ENCODE assay signal across 19 mouse cellular contexts in genomic region chr19:58758871-58759270, GRCm38 (mm10). TPM values are rescaled to one million over a fixed set of nuclear protein-coding genes. Genes with fewer than 3 reads are reported as not detected.
"Had no signal": no experiment of that assay in that cellular context is flagged by ENCODE, and none has a peak within 500 bp of the region (broad histone marks: within the 10 kb centered on the region; RNA-seq: fewer than 3 reads in every experiment).

No protein-coding gene starts in this region.

- H3K27me3 ChIP-seq: liver, embryonic 13.5 days; midbrain, embryonic 13.5 days had no signal

- H3K36me3 ChIP-seq: liver, embryonic 13.5 days; midbrain, embryonic 10.5 days; midbrain, embryonic 13.5 days; neural tube, embryonic 13.5 days had no signal

- H3K9ac ChIP-seq: liver, embryonic 13.5 days; midbrain, embryonic 13.5 days; neural tube, embryonic 13.5 days had no signal

- ATAC-seq: midbrain, embryonic 13.5 days; midbrain, embryonic 16.5 days had no signal

- H3K9me3 ChIP-seq: neural tube, embryonic 13.5 days had no signal

- H3K4me1 ChIP-seq: megakaryocyte, embryonic 14.5 days had no signal

- H3K27ac ChIP-seq: kidney, postnatal 0 days; left cerebral cortex, adult 2 months; liver, embryonic 13.5 days; midbrain, embryonic 10.5 days; midbrain, embryonic 13.5 days; neural tube, embryonic 13.5 days had no signal

- H3K4me2 ChIP-seq: liver, embryonic 13.5 days; midbrain, embryonic 13.5 days; neural tube, embryonic 13.5 days had no signal

- DNase-seq: layer of hippocampus, postnatal 36 days; lung, adult 2 months; thymus, adult 18-20 months; thymus, postnatal 14 days had no signal

- H3K4me3 ChIP-seq: left cerebral cortex, adult 2 months; liver, embryonic 13.5 days; megakaryocyte, embryonic 14.5 days; midbrain, embryonic 10.5 days; midbrain, embryonic 13.5 days; myocyte; neural tube, embryonic 13.5 days had no signal

RNA-seq across cellular contexts. Expression of gene Pnliprp2, which starts 0.6 kb away (rescaled TPM):
- polyA plus RNA-seq: liver, adult 2 months; lung, adult 2 months; midbrain, embryonic 10.5 days; midbrain, embryonic 16.5 days; myocyte had no signal

RNA-seq across cellular contexts. Expression of gene Pnliprp1, which starts 30.2 kb away (rescaled TPM):
- polyA plus RNA-seq: kidney, postnatal 0 days; limb, embryonic 11.5 days; myocyte; neural tube, embryonic 13.5 days; stomach, embryonic 14.5 days had no signal

RNA-seq across cellular contexts. Expression of gene 1700019N19Rik, which starts 35.4 kb away (rescaled TPM):
- polyA plus RNA-seq: kidney, postnatal 0 days; limb, embryonic 11.5 days; limb, embryonic 14.5 days; liver, adult 2 months; liver, embryonic 16.5 days; lung, adult 2 months; lung, embryonic 16.5 days; midbrain, embryonic 13.5 days; midbrain, embryonic 16.5 days; myocyte; neural tube, embryonic 13.5 days; stomach, embryonic 14.5 days had no signal
